Mouse (Mus musculus) neural tube, embryonic 11.5 days (tissue): ENCODE results near the gene Celsr3. TPM values are rescaled to one million over a fixed set of nuclear protein-coding genes. Genes with fewer than 3 reads are reported as not detected.

Source experiments
- ATAC-seq: fragments of 200-750 bp; cut with Nextera tagmentation; 2 replicates; pipeline ENCODE4 v1.8.0; 2017; ENCODE audit warnings: moderate number of reproducible peaks, mild to moderate bottlenecking, moderate TSS enrichment, moderate library complexity; ENCODE audit not compliant: insufficient read depth, low FRiP score, low TSS enrichment
- DNase-seq: peaks from one replicate; pipeline ENCODE4 v3.0.0-alpha.2; 2015; ENCODE audit warnings: low spot score
- H3K27ac ChIP-seq: fragments of 300-500 bp; sonication (generic); 2 replicates; pipeline ENCODE4 v1.5.1; 2014; ENCODE audit warnings: low read depth, mild to moderate bottlenecking, low read length
- H3K27me3 ChIP-seq: fragments of 300-500 bp; sonication (generic); 2 replicates; pipeline ENCODE4 v1.6.1; 2014; ENCODE audit warnings: mild to moderate bottlenecking, low read length, mixed read lengths; ENCODE audit not compliant: control insufficient read depth, insufficient read depth
- H3K36me3 ChIP-seq: fragments of 300-500 bp; sonication (generic); 2 replicates; pipeline ENCODE4 v1.6.1; 2014; ENCODE audit warnings: mild to moderate bottlenecking, low read length, moderate library complexity, mixed read lengths; ENCODE audit not compliant: control insufficient read depth, insufficient read depth
- H3K4me1 ChIP-seq: fragments of 300-500 bp; sonication (generic); 2 replicates; pipeline ENCODE4 v1.6.1; 2014; ENCODE audit warnings: low read length, mixed read lengths; ENCODE audit not compliant: control insufficient read depth, insufficient read depth
- H3K4me2 ChIP-seq: fragments of 300-500 bp; sonication (generic); 2 replicates; pipeline ENCODE4 v1.6.1; 2014; ENCODE audit warnings: low read depth, mild to moderate bottlenecking, moderate library complexity
- H3K4me3 ChIP-seq: fragments of 300-500 bp; sonication (generic); 2 replicates; pipeline ENCODE4 v1.5.1; 2014; ENCODE audit warnings: low read depth, low read length
- H3K9ac ChIP-seq: fragments of 300-500 bp; sonication (generic); 2 replicates; pipeline ENCODE4 v1.6.1; 2014; ENCODE audit warnings: mild to moderate bottlenecking, low read length
- H3K9me3 ChIP-seq: fragments of 300-500 bp; sonication (generic); 2 replicates; pipeline ENCODE4 v1.6.1; 2016; ENCODE audit warnings: low read length; ENCODE audit not compliant: control insufficient read depth
- WGBS: fragments of 180-500 bp; shearing (Covaris S2); extraction: QIAGEN DNeasy Blood & Tissue Kit; methylation state at CpG from one replicate; pipeline ENCODE4 v1.1.7; 2014; 5-methylcytosine and 5-hydroxymethylcytosine counted together
- polyA plus RNA-seq: library from polyadenylated mRNA; unstranded; fragments of >200 nt; fragmentation: Nextera tagmentation; extraction: Ambion mirVana; gene quantifications from 2 replicates; pipeline ENCODE4 v1.2.1, GENCODE M21; 2014

Gene Celsr3
- polyA plus RNA-seq, 1 experiment from 2014 or later, result 6.7 TPM

GRCm38 (mm10) chr9:108798508-108799075, 27.5 kb upstream of the Celsr3 start:
- peaks cover 10% of the 10 kb centered on the region for H3K36me3 ChIP-seq
- no peak overlapping the region for H3K4me3 ChIP-seq
- no peak overlapping the region for H3K27ac ChIP-seq
- DNase-seq, result no peak
- no peak overlapping the region for H3K4me2 ChIP-seq
- H3K9me3 ChIP-seq, result no peaks in the 10 kb centered on the region
- H3K9ac ChIP-seq, result no peak overlapping the region
- WGBS, result 86% methylated on average over 5 of the region's 5 CpGs
- H3K27me3 ChIP-seq, result no peaks in the 10 kb centered on the region
- 0 out of 2 replicates have a peak, but pooled peaks cover 2% of the 10 kb centered on the region for H3K4me1 ChIP-seq
- ATAC-seq, result no peak

- 89% methylated on average over 3 of the region's 3 CpGs for WGBS
- no peak overlapping the region for H3K4me3 ChIP-seq
- no peaks in the 10 kb centered on the region for H3K4me1 ChIP-seq
- H3K27ac ChIP-seq, result no peak overlapping the region
- no peak for ATAC-seq
- no peak overlapping the region for H3K4me2 ChIP-seq
- peaks cover 17% of the 10 kb centered on the region for H3K36me3 ChIP-seq
- H3K9me3 ChIP-seq, result no peaks in the 10 kb centered on the region
- no peak overlapping the region for H3K9ac ChIP-seq
- no peaks in the 10 kb centered on the region for H3K27me3 ChIP-seq
- no peak for DNase-seq
Measured at GRCm38 (mm10) chr9:108799564-108799963, 26.6 kb upstream of the Celsr3 start.

- peaks cover 23% of the 10 kb centered on the region for H3K36me3 ChIP-seq
- H3K4me2 ChIP-seq, result no peak overlapping the region
- no peak for ATAC-seq
- DNase-seq, result no peak
- no peak overlapping the region for H3K27ac ChIP-seq
- 90% methylated on average over 8 of the region's 8 CpGs for WGBS
- H3K4me3 ChIP-seq, result no peak overlapping the region
- no peaks in the 10 kb centered on the region for H3K27me3 ChIP-seq
- no peaks in the 10 kb centered on the region for H3K9me3 ChIP-seq
- H3K9ac ChIP-seq, result no peak overlapping the region
- H3K4me1 ChIP-seq, result peaks cover 4% of the 10 kb centered on the region
Measured at GRCm38 (mm10) chr9:108805768-108806167, 20.4 kb upstream of the Celsr3 start.

- Histone ChIP-seq H3K4me1 (peaks cover 4% of the 10 kb centered on the region), H3K36me3 (peaks cover 23% of the 10 kb centered on the region), H3K9ac (no peak overlapping the region), H3K4me3 (no peak overlapping the region), H3K27ac (no peak overlapping the region), H3K4me2 (no peak overlapping the region), H3K9me3 (no peaks in the 10 kb centered on the region), H3K27me3 (no peaks in the 10 kb centered on the region)
- no peak for DNase-seq
- ATAC-seq, result no peak
Measured at GRCm38 (mm10) chr9:108806379-108806778, 19.7 kb upstream of the Celsr3 start.

GRCm38 (mm10) chr9:108806831-108807230, 19.3 kb upstream of the Celsr3 start:
- H3K27ac ChIP-seq, result no peak overlapping the region
- no peak overlapping the region for H3K4me2 ChIP-seq
- no peaks in the 10 kb centered on the region for H3K27me3 ChIP-seq
- H3K4me1 ChIP-seq, result peaks cover 4% of the 10 kb centered on the region
- DNase-seq (no peak), ATAC-seq (no peak)
- WGBS, result 97% methylated on average over 1 of the region's 1 CpGs
- H3K9me3 ChIP-seq, result no peaks in the 10 kb centered on the region
- H3K9ac ChIP-seq, result no peak overlapping the region
- peaks cover 23% of the 10 kb centered on the region for H3K36me3 ChIP-seq
- no peak overlapping the region for H3K4me3 ChIP-seq

- Histone ChIP-seq H3K4me1 (peaks cover 4% of the 10 kb centered on the region), H3K4me2 (no peak overlapping the region), H3K9me3 (no peaks in the 10 kb centered on the region), H3K27me3 (no peaks in the 10 kb centered on the region), H3K36me3 (peaks cover 23% of the 10 kb centered on the region), H3K27ac (no peak overlapping the region), H3K4me3 (peak overlapping the region; percentile 65; the same call in 1 of the 2 replicates), H3K9ac (no peak overlapping the region)
- WGBS, result 78% methylated on average over 5 of the region's 5 CpGs
- ATAC-seq (peak; percentile 25; the same call in 1 of the 2 replicates), DNase-seq (no peak)
Measured at GRCm38 (mm10) chr9:108807674-108808073, 18.4 kb upstream of the Celsr3 start.

GRCm38 (mm10) chr9:108808163-108808665, 17.9 kb upstream of the Celsr3 start, which contains the start of gene Nckipsd:
TSS of gene Nckipsd (plus strand) at chr9:108808368.
- WGBS, result under 1% methylated on average over 60 of the region's 62 CpGs
- DNase-seq (peak; percentile 98), ATAC-seq (peak; percentile 82)
- Histone ChIP-seq H3K4me1 (peaks cover 4% of the 10 kb centered on the region), H3K36me3 (peaks cover 23% of the 10 kb centered on the region), H3K27me3 (no peaks in the 10 kb centered on the region), H3K4me2 (peak within 1 kb of the TSS; percentile 94), H3K27ac (no peak within 1 kb of the TSS), H3K9ac (peak within 1 kb of the TSS; percentile 81), H3K9me3 (no peaks in the 10 kb centered on the region), H3K4me3 (peak within 1 kb of the TSS; percentile 65)

- peak overlapping the region; percentile 65; the same call in 1 of the 2 replicates for H3K4me3 ChIP-seq
- H3K9me3 ChIP-seq, result no peaks in the 10 kb centered on the region
- no peak overlapping the region for H3K27ac ChIP-seq
- no peak for DNase-seq
- no peak for ATAC-seq
- H3K27me3 ChIP-seq, result no peaks in the 10 kb centered on the region
- H3K36me3 ChIP-seq, result peaks cover 18% of the 10 kb centered on the region
- 68% methylated on average over 5 of the region's 5 CpGs for WGBS
- H3K4me1 ChIP-seq, result peaks cover 4% of the 10 kb centered on the region
- H3K4me2 ChIP-seq, result peak overlapping the region; percentile 94
- peak overlapping the region; percentile 81 for H3K9ac ChIP-seq
Measured at GRCm38 (mm10) chr9:108809188-108809587, 16.9 kb upstream of the Celsr3 start.

GRCm38 (mm10) chr9:108809723-108810122, 16.4 kb upstream of the Celsr3 start:
- H3K9ac ChIP-seq, result no peak overlapping the region

More at GRCm38 (mm10) chr9:108809723-108810122, 16.4 kb upstream of the Celsr3 start:
- H3K4me3 ChIP-seq, result no peak overlapping the region
- H3K4me1 ChIP-seq, result peaks cover 4% of the 10 kb centered on the region
- WGBS, result 87% methylated on average over 6 of the region's 6 CpGs
- H3K36me3 ChIP-seq, result peaks cover 16% of the 10 kb centered on the region
- no peaks in the 10 kb centered on the region for H3K27me3 ChIP-seq
- DNase-seq, result no peak
- no peak overlapping the region for H3K27ac ChIP-seq
- no peak overlapping the region for H3K4me2 ChIP-seq
- no peaks in the 10 kb centered on the region for H3K9me3 ChIP-seq
- ATAC-seq, result no peak
